Mouse (Mus musculus): ENCODE data around the gene Clec4a4. TPM values are rescaled to one million over a fixed set of nuclear protein-coding genes. Genes with fewer than 3 reads are reported as not detected.

Clec4a4 gene
- polyA plus RNA-seq, 1 experiment from 2014 or later: 0.21 TPM

DNA sequence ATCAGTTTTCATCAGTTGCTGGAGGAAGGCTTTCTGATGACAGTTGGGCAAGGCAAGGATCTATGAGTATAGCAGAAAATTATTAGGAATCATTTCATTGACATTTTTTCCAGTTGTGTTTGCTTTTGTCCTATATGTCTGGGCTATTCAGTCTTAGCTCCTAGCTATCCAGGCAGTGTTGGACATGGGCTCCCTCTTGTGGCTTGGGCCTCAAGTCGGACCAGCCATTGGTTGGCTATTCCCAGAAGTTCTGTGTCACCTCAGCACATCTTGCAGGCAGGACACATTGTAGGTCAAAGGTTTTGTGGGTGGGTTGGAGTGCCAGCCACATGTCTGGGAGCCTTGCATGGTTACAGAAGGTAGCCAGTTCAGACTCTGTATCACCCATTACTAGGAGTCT is 15.4 kb downstream of the Clec4a4 start:
- no peaks in the 10 kb centered on the region for H3K9me3 ChIP-seq (ENCODE audit: low read length)
- TF ChIP-seq EP300 (IDR thresholded peaks at IDR 0.05; ENCODE audit: low read depth) (no peak), CTCF (IDR thresholded peaks at IDR 0.05; ENCODE audit: low read depth) (peak; percentile 49)
- no peak overlapping the region for H3K4me3 ChIP-seq (ENCODE audit: low read depth, low read length)
- no peaks in the 10 kb centered on the region for H3K4me1 ChIP-seq (ENCODE audit: insufficient read depth)
- no peak overlapping the region for H3K4me2 ChIP-seq (ENCODE audit: low read depth, low read length)
- ATAC-seq (no peak), DNase-seq (no peak)
- no peak overlapping the region for H3K27ac ChIP-seq (ENCODE audit: low read depth)
- H3K9ac ChIP-seq (replicated peaks): no peak overlapping the region
- WGBS (ENCODE audit: insufficient replicate concordance): 33% methylated on average over 1 of the region's 1 CpGs
- no peaks in the 10 kb centered on the region for H3K27me3 ChIP-seq (ENCODE audit: insufficient read depth, low read length)
- H3K36me3 ChIP-seq (replicated peaks; ENCODE audit: insufficient read depth, low read length): no peaks in the 10 kb centered on the region

DNA sequence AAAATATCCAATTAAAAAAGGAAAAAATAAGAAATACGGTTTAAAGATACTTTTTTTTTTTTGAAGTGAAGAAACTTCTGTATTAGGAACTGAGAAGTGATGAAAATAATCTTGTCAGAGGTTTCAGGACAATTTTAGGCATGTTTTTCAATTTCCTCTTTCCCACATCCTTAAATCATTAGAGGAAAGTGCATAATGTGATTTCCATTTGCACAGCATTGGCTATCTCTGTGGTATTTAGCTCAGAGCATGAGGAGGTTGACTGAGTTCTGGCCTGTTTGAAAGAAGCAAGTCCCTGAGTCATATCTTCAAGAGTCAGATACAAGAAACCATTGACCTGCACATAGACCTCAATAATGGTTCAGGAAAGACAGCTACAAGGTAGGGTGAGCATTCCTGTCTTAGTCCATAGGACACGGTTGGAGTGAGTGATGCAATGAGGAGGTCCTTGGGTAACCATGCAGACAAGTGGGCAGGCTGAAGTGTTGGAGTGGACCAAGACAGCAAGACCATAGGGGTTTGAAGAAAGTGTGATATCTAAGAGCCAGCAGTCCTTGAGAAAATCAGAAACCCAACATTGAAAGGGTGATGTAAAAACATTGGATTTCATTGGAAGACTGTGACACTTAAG is 59.7 kb downstream of the Clec4a4 start, which contains the start of gene Clec4b1:
Gene Clec4b1 (plus strand): TSS at position 221 of the 631 bp plus-strand sequence.
- no peak for TF ChIP-seq EP300 (IDR thresholded peaks at IDR 0.05; ENCODE audit: low read depth)
- TF ChIP-seq CTCF (IDR thresholded peaks at IDR 0.05; ENCODE audit: low read depth): no peak

More for the DNA sequence above, 59.7 kb downstream of the Clec4a4 start, which contains the start of gene Clec4b1:
- Histone ChIP-seq H3K27ac (ENCODE audit: low read depth) (no peak within 1 kb of the TSS), H3K9ac (replicated peaks) (no peak within 1 kb of the TSS), H3K9me3 (ENCODE audit: low read length) (no peaks in the 10 kb centered on the region), H3K27me3 (ENCODE audit: insufficient read depth, low read length) (no peaks in the 10 kb centered on the region), H3K4me2 (ENCODE audit: low read depth, low read length) (no peak within 1 kb of the TSS), H3K36me3 (replicated peaks; ENCODE audit: insufficient read depth, low read length) (no peaks in the 10 kb centered on the region), H3K4me3 (ENCODE audit: low read depth, low read length) (no peak within 1 kb of the TSS), H3K4me1 (ENCODE audit: insufficient read depth) (no peaks in the 10 kb centered on the region)
- WGBS (ENCODE audit: insufficient replicate concordance): 56% methylated on average over 2 of the region's 2 CpGs
- no peak for ATAC-seq
- no peak for DNase-seq

Other genes with a start within 250 kb of the Clec4a4 start
- 7.3 and 8.5 TPM in 2 replicates for gene Slc2a3, start 188.7 kb upstream of the Clec4a4 start, polyA plus RNA-seq (2015; fragmentation: Nextera tagmentation; extraction: Ambion mirVana)
- 1.0 and 1.2 TPM in 2 replicates for gene Foxj2, start 170.5 kb upstream of the Clec4a4 start, polyA plus RNA-seq (2015; fragmentation: Nextera tagmentation; extraction: Ambion mirVana)
- 1.8 and 2.1 TPM in 2 replicates for gene C3ar1, start 134.2 kb upstream of the Clec4a4 start, polyA plus RNA-seq (2015; fragmentation: Nextera tagmentation; extraction: Ambion mirVana)
- 18.5 and 19.6 TPM in 2 replicates for gene Necap1, start 115.9 kb upstream of the Clec4a4 start, polyA plus RNA-seq (2015; fragmentation: Nextera tagmentation; extraction: Ambion mirVana)
- gene Clec4a1, start 68.5 kb upstream of the Clec4a4 start, polyA plus RNA-seq (2015; fragmentation: Nextera tagmentation; extraction: Ambion mirVana): 6.4 TPM in 2 replicates
- gene Clec4a3, start 37.9 kb upstream of the Clec4a4 start, polyA plus RNA-seq (2015; fragmentation: Nextera tagmentation; extraction: Ambion mirVana): 8.2 and 9.3 TPM in 2 replicates
- gene Clec4b1, start 59.6 kb downstream of the Clec4a4 start, polyA plus RNA-seq (2015; fragmentation: Nextera tagmentation; extraction: Ambion mirVana): 0.15 and 0.25 TPM in 2 replicates
- gene Clec4a2, start 116.1 kb downstream of the Clec4a4 start, polyA plus RNA-seq (2015; fragmentation: Nextera tagmentation; extraction: Ambion mirVana): 20.4 and 20.6 TPM in 2 replicates
- gene Clec4b2, start 182.5 kb downstream of the Clec4a4 start, polyA plus RNA-seq (2015; fragmentation: Nextera tagmentation; extraction: Ambion mirVana): 0.21 and 0.45 TPM in 2 replicates
- gene Clec4n, start 239.5 kb downstream of the Clec4a4 start, polyA plus RNA-seq (2015; fragmentation: Nextera tagmentation; extraction: Ambion mirVana): 24.4 and 28.7 TPM in 2 replicates